Mouse (Mus musculus) right cerebral cortex, postnatal 36 days (tissue): ENCODE results near the gene Zfp428.

Experiments
- DNase-seq, 2 experiments: peaks; one replicate each; pipeline ENCODE4 v3.0.0; 2022; ENCODE audit warnings: low spot score in 2 of 2, mixed read lengths in 1 of 2

Gene Zfp428

GRCm38 (mm10) chr7:24506838-24507725, at the start of gene Zfp428:
TSS of gene Zfp428 (plus strand) at chr7:24507006.
- peak; percentile 79 to 82 for DNase-seq

- no peak for DNase-seq
These were observed 49.0 kb upstream of the Zfp428 start for GRCm38 (mm10) chr7:24457726-24458370.

- DNase-seq: no peak
These were observed 47.4 kb upstream of the Zfp428 start for GRCm38 (mm10) chr7:24459440-24459839.

DNA sequence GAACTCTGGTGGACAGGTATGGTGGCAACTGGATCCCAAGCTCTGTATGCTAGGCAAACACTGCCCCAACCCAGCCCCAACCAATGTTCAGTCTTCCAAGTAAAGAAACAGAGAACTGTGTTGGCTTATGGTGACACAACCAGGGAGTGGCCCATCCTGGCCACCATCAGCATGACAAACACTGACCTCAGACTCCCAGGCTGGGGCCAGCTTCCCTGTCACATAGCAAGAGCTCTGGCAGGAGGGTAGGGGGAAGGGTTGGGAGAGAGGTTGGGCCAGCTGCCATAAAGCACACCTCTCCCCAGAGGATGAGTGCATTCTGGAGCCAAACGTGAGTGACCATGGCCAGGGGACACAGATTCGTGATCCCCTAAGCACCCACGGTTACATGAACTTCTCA, 47.0 kb upstream of the Zfp428 start:
- DNase-seq: no peak

GRCm38 (mm10) chr7:24461376-24462051, 45.3 kb upstream of the Zfp428 start:
- DNase-seq: no peak

GRCm38 (mm10) chr7:24462388-24463319, 44.2 kb upstream of the Zfp428 start, which contains the start of gene Plaur:
TSS of gene Plaur (plus strand) at chr7:24462484.
- DNase-seq: no peak

DNA sequence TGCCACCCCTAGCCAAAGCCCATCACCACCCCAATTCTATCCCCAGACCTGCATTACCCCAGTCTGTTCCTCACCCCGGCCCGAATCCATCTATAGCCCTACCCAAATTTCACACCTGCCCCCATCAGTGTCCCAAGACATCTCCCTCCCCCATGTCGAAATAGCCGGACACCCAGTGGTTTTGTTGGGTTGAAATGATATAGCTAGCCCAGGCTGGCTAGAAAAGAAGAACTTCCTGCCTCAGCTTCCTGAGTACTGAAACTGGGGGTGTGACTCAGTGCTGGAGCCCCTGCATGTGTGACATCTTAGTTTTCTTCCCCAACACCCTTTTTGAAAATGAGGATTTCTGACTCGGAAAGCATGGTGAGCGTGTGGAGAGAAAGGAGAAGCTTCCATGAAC, 40.0 kb upstream of the Zfp428 start:
- no peak for DNase-seq

GRCm38 (mm10) chr7:24467886-24468285, 38.9 kb upstream of the Zfp428 start:
- no peak for DNase-seq

- DNase-seq: no peak
These were observed 37.7 kb upstream of the Zfp428 start for GRCm38 (mm10) chr7:24469126-24469525.

- no peak for DNase-seq
These were observed 36.5 kb upstream of the Zfp428 start for GRCm38 (mm10) chr7:24470356-24470755.

- DNase-seq: no peak
These were observed 34.4 kb upstream of the Zfp428 start for GRCm38 (mm10) chr7:24472442-24472841.

GRCm38 (mm10) chr7:24472937-24473336, 33.9 kb upstream of the Zfp428 start:
- DNase-seq: no peak

DNA sequence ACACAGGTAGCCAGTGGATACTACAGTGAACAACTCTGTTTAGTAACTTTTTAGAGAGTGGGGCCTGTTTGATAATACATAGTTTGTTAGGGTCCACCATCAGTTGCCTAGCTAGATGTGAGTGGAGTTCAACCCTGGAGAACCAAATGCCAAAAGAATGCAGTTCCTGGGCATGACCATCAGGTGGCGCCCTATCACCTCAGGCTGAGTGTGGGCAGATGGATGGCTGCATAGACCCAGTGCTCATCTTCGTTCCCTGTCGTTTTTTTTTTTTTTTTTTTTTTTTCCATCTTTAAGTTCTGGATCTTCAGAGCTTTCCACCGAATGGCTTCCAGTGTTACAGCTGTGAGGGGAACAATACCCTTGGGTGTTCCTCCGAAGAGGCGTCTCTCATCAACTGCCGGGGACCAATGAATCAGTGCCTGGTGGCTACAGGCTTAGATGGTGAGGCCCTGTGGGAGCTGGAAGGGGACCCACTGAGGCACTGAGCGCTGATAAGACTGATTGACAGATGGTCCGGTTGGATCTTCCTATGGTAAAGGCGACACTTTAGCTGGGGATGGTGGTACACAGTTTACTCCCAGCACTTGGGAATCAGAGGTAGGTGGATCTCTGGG, 32.8 kb upstream of the Zfp428 start:
- DNase-seq: peak in 1 of 2 experiments; percentile 66

- DNase-seq: no peak
These were observed 31.8 kb upstream of the Zfp428 start for GRCm38 (mm10) chr7:24474811-24475506.

DNA sequence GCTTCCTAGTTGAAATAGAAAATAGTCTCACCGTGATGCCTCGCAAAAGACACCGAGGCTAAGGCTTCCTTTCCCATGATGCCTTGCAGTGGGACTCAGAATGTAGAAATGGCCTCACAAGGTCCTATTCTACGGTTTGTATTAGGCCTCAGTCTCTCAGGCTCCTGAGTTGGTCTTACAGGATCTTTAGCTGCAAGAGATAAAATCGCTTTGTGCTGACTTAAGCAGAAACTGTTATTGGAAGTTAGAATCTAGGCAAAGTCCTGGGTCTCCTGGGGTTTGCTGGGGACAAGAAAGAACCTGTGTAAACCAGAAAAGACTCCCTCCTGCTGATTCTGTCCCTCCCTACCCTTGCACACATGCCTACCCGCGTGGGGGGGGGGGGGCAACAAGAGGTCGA, 30.5 kb upstream of the Zfp428 start:
- DNase-seq: no peak

DNA sequence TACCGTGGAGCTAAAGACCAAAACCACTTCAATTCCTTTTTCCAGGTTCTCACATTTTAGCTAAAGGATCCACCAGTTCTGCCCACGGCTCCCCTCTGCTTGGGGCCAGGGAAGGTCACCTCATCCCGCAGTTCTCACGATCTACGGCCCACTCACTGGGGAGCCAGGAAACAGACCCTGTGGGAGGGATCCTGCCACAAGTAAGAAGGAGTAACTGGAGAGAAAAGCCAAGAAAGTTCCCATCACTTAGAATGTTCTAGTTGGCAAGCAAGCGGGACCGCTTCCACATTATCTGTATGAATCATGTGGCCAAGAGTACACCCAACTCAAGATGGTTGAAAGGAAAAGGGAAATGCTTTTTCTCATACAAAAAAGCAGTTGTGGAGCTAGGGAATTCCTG, 29.9 kb upstream of the Zfp428 start:
- DNase-seq: no peak

DNA sequence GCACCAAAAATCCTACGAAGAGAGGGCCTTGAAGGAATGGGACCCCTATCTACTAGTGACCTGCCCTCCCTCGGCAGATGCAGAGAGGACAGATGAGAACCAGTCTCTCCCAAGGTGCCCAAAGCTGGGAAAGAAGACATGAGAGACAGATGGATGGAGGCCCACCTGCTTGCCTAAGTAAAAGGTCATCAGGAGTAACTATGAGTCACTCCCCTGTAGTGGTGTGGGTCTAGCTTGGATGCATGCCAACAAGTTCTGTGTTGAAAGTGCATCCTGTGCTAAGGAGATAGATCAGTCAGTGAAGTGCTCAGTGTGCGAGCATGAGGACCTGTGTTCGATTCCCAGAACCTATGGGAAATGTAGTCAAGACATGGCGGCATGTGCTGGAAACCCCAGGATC, 27.9 kb upstream of the Zfp428 start:
- no peak for DNase-seq

GRCm38 (mm10) chr7:24479685-24480084, 27.1 kb upstream of the Zfp428 start:
- DNase-seq: no peak

DNA sequence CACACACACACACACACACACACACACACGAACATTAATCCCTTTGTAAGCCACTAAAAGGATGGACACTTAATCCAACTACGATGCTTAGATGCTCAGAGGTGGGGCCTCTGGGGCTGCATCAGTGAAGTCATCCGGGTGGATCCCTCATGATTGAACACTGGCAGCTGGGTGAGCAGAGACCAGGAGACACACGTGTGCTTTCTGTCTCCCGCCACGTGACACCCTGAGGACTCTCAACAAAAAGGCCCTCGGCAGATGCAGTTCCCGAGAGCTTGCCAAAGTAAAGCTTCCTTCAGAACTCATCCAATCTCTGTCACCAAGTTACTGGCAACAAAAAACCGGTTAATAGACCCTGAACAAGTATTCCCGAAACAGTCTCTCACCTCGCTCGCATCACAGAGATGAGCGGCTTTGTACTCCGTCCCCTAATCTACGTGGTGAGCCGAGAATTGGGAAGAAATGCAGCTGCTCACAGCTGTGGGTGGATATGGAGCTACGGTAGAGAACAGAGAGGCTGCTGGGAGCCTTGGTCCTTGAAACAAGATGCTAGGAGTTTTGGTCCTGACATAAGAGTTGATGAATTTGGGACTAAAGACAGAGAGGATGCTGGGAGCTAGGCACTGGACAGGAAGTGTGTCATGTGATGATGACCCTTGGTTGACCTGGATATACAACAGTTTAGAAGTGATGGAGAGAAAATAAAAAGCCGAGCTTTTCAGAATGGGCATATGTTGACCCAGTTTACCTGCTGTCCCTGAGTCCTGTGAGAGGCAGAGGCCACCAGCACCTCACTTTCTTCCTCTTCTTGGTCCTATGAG, 26.5 kb upstream of the Zfp428 start:
- DNase-seq: no peak
